Mouse (Mus musculus) CH12.LX (cell line): ENCODE measurements around the gene Rerg. TPM values are rescaled to one million over a fixed set of nuclear protein-coding genes. Genes with fewer than 3 reads are reported as not detected.

Source experiments
- DNase-seq: peaks from one replicate; pipeline ENCODE4 v3.0.0-alpha.2; 2013; ENCODE audit errors: extremely low read depth
- H3K27ac ChIP-seq: 2 replicates; pipeline ENCODE4 v1.5.1; 2012; ENCODE audit warnings: low read depth, mild to moderate bottlenecking, control low read depth, moderate library complexity; ENCODE audit not compliant: insufficient read depth
- H3K27me3 ChIP-seq: replicated peaks from 2 replicates; pipeline ENCODE3; 2012; ENCODE audit warnings: inconsistent platforms
- H3K36me3 ChIP-seq, 2 experiments: replicated peaks in 1 of 2; 2 replicates each; pipeline versions ENCODE3 to v1.6.1; 2012; ENCODE audit warnings: inconsistent platforms in 1 of 2, low read length in 1 of 2, mild to moderate bottlenecking in 1 of 2, mixed read lengths in 1 of 2, moderate library complexity in 1 of 2; ENCODE audit not compliant: control insufficient read depth in 1 of 2, insufficient read depth in 1 of 2
- H3K4me1 ChIP-seq, 2 experiments: 2 replicates each; pipeline ENCODE4 v1.6.1; 2012; ENCODE audit warnings: inconsistent platforms in 1 of 2, moderate library complexity in 1 of 2; ENCODE audit not compliant: insufficient read depth in 2 of 2, control insufficient read depth in 1 of 2
- H3K4me2 ChIP-seq: 2 replicates; pipeline ENCODE4 v1.6.1; 2012; ENCODE audit warnings: low read depth, mild to moderate bottlenecking, control low read depth; ENCODE audit not compliant: poor library complexity, insufficient read depth, severe bottlenecking
- H3K4me3 ChIP-seq, 3 experiments: fragments of 150-350 bp in 1 of 3; sonication (generic) in 1 of 3; replicated peaks in 1 of 3; 2 replicates each; pipeline versions ENCODE3 to v1.5.1; 2011 to 2012; ENCODE audit warnings: low read depth in 2 of 3, low read length in 2 of 3, mild to moderate bottlenecking in 2 of 3, moderate library complexity in 2 of 3, control low read depth in 1 of 3, improper control_type of control experiment in 1 of 3, inconsistent platforms in 1 of 3, mixed read lengths in 1 of 3; ENCODE audit not compliant: poor library complexity in 1 of 3
- H3K79me2 ChIP-seq: replicated peaks from 2 replicates; pipeline ENCODE4 v1.6.1; 2012; ENCODE audit warnings: mild to moderate bottlenecking, moderate library complexity; ENCODE audit not compliant: control insufficient read depth, poor library complexity, insufficient read depth, severe bottlenecking; ENCODE audit errors: extremely low read depth
- H3K9ac ChIP-seq: 2 replicates; pipeline ENCODE4 v1.6.1; 2012; ENCODE audit warnings: low read depth, mild to moderate bottlenecking, control low read depth, moderate library complexity; ENCODE audit not compliant: insufficient read depth
- H3K9me3 ChIP-seq: replicated peaks from 2 replicates; pipeline ENCODE3; 2012; ENCODE audit warnings: low read length, inconsistent platforms, mixed read lengths
- CHD1 ChIP-seq: IDR thresholded peaks from 2 replicates; pipeline ENCODE4 v1.6.1; 2012; ENCODE audit warnings: low read depth, low read length, improper control_type of control experiment, inconsistent platforms
- ETS1 ChIP-seq: conservative IDR thresholded peaks from 2 replicates; pipeline ENCODE4 v1.6.1; 2012; ENCODE audit warnings: low read depth, mild to moderate bottlenecking, inconsistent platforms, low read length, improper control_type of control experiment, moderate library complexity
- GABPA ChIP-seq: IDR thresholded peaks from 2 replicates; pipeline ENCODE4 v1.6.1; 2012; ENCODE audit warnings: low read depth, low read length, improper control_type of control experiment, inconsistent platforms; ENCODE audit not compliant: insufficient replicate concordance
- HCFC1 ChIP-seq: IDR thresholded peaks from 2 replicates; pipeline ENCODE4 v1.6.1; 2012; ENCODE audit warnings: low read depth, mild to moderate bottlenecking, inconsistent platforms, low read length, improper control_type of control experiment
- JUN ChIP-seq: IDR thresholded peaks from 2 replicates; pipeline ENCODE4 v1.6.1; 2011; ENCODE audit warnings: low read depth, mild to moderate bottlenecking, low read length, improper control_type of control experiment, moderate library complexity; ENCODE audit not compliant: insufficient read depth
- MAFK ChIP-seq: IDR thresholded peaks from 2 replicates; pipeline ENCODE4 v1.6.1; 2011; ENCODE audit warnings: low read length, improper control_type of control experiment; ENCODE audit not compliant: insufficient replicate concordance
- MAX ChIP-seq: IDR thresholded peaks from 2 replicates; pipeline ENCODE4 v1.6.1; 2011; ENCODE audit warnings: low read length, improper control_type of control experiment
- MAZ ChIP-seq: IDR thresholded peaks from 2 replicates; pipeline ENCODE4 v1.6.1; 2012; ENCODE audit warnings: low read depth, mild to moderate bottlenecking, inconsistent platforms, low read length, improper control_type of control experiment, moderate library complexity
- MYC ChIP-seq: IDR thresholded peaks from 2 replicates; pipeline ENCODE4 v1.6.1; 2011; ENCODE audit warnings: low read depth, mild to moderate bottlenecking, improper control_type of control experiment, low read length
- NRF1 ChIP-seq: IDR thresholded peaks from 2 replicates; pipeline ENCODE4 v1.6.1; 2014; ENCODE audit warnings: low read depth, mild to moderate bottlenecking, inconsistent platforms, low read length, improper control_type of control experiment, moderate library complexity
- PAX5 ChIP-seq: IDR thresholded peaks from 2 replicates; pipeline ENCODE4 v1.6.1; 2012; ENCODE audit warnings: low read length, inconsistent platforms, mixed read lengths
- RCOR1 ChIP-seq: conservative IDR thresholded peaks from 2 replicates; pipeline ENCODE4 v1.6.1; 2012; ENCODE audit warnings: low read depth, mild to moderate bottlenecking, inconsistent platforms, low read length, improper control_type of control experiment
- SMC3 ChIP-seq: IDR thresholded peaks from 2 replicates; pipeline ENCODE4 v1.6.1; 2011; ENCODE audit warnings: low read depth, low read length, improper control_type of control experiment
- TBP ChIP-seq: conservative IDR thresholded peaks from 2 replicates; pipeline ENCODE4 v1.6.1; 2011; ENCODE audit warnings: low read depth, low read length, improper control_type of control experiment
- TCF12 ChIP-seq: IDR thresholded peaks from 2 replicates; pipeline ENCODE4 v1.6.1; 2014; ENCODE audit warnings: low read depth, mild to moderate bottlenecking, inconsistent platforms, low read length, improper control_type of control experiment
- USF1 ChIP-seq: IDR thresholded peaks from 2 replicates; pipeline ENCODE4 v1.6.1; 2014; ENCODE audit warnings: low read depth, mild to moderate bottlenecking, inconsistent platforms, low read length, improper control_type of control experiment
- USF2 ChIP-seq: conservative IDR thresholded peaks from 2 replicates; pipeline ENCODE4 v1.6.1; 2011; ENCODE audit warnings: low read depth, low read length, improper control_type of control experiment
- ZMIZ1 ChIP-seq: IDR thresholded peaks from 2 replicates; pipeline ENCODE4 v1.6.1; 2012; ENCODE audit warnings: low read depth, mild to moderate bottlenecking, inconsistent platforms, low read length, improper control_type of control experiment
- ZNF384 ChIP-seq: IDR thresholded peaks from 2 replicates; pipeline ENCODE4 v1.6.1; 2012; ENCODE audit warnings: low read depth, low read length, improper control_type of control experiment, inconsistent platforms
- dilution Hi-C: fragments of 300-500 bp; cut with MboI; formaldehyde crosslinking; loops from 2 replicates; pipeline ENCODE4 v1.14.3; 2020; ENCODE audit warnings: low sequenced_read_pairs; ENCODE audit not compliant: extremely low pct_unique_long_range_greater_than_20kb, extremely low pct_ligation_motif_present
- in situ Hi-C: fragments of 300-500 bp; cut with MboI; formaldehyde crosslinking; loops from 3 replicates; pipeline ENCODE4 v1.14.3; 2019; ENCODE audit warnings: low sequenced_read_pairs, low pct_ligation_motif_present, low pct_unique_long_range_greater_than_20kb, mixed read lengths
- polyA plus RNA-seq: library from polyadenylated mRNA; unstranded; fragments of >175 nt; gene quantifications from 2 replicates; pipeline ENCODE4 v1.2.1, GENCODE M21; 2012; ENCODE audit warnings: low read depth; ENCODE audit not compliant: insufficient read length
- total RNA-seq, 2 experiments: library from RNA; depleted of rRNA; stranded (reverse); fragments of 300-350 nt in 1 of 2; fragments of >200 nt in 1 of 2; gene quantifications; 2 replicates each; pipeline ENCODE4 v1.2.3; 2012 to 2014

Gene Rerg
- total RNA-seq (2012; rRNA removed) (not detected in 2 replicates), total RNA-seq (2014; rRNA removed) (not detected in 2 replicates), polyA plus RNA-seq (not detected in 2 replicates)

DNA sequence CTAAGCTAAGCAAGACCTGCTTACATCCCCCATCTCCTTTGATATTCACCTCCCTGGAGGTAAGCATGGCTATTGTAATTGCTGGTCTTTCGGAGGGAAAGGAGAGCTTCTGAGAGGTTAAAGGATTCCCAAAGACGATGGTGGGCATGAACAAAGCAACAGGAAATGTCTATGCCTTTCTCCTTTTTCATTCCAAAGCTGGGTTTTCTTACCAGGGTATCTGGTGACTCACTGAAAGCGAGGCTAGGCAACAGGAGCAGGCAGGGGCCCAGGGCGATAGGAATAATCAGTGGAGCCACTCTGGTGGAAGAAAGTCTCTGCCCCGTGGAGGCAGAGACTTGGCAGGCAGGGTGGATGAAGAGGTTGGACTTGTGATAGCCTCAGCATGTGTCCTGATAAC lies at the start of gene Rerg:
Rerg (minus strand) TSS at position 272 of the 400 bp plus-strand sequence.
- Histone ChIP-seq H3K36me3 (no peaks in the 10 kb centered on the region), H3K9ac (no peak within 1 kb of the TSS), H3K4me1 (no peaks in the 10 kb centered on the region), H3K9me3 (no peaks in the 10 kb centered on the region), H3K27ac (no peak within 1 kb of the TSS), H3K4me3 (no peak within 1 kb of the TSS), H3K27me3 (no peaks in the 10 kb centered on the region), H3K79me2 (no peaks in the 10 kb centered on the region)
- dilution Hi-C loops, result no loop called here
- no peak for DNase-seq
- TF ChIP-seq ZNF384 (no peak), GABPA (no peak), MAFK (no peak), MAX (no peak), PAX5 (no peak), ETS1 (no peak), MAZ (no peak), USF1 (no peak), MYC (no peak), HCFC1 (no peak), RCOR1 (no peak), TCF12 (no peak), ZMIZ1 (no peak), TBP (no peak), SMC3 (no peak)
- TF ChIP-seq, all 38 proteins: peak for 0
- in situ Hi-C loops, result no loop called here
- no peak within 1 kb of the TSS for H3K4me2 ChIP-seq

GRCm38 (mm10) chr6:137217841-137218463 lies 47.7 kb upstream of the Rerg start:
- Histone ChIP-seq H3K36me3 (no peaks in the 10 kb centered on the region), H3K79me2 (no peaks in the 10 kb centered on the region), H3K27ac (no peak overlapping the region), H3K27me3 (no peaks in the 10 kb centered on the region), H3K4me3 (no peak overlapping the region), H3K4me2 (no peak overlapping the region), H3K9ac (no peak overlapping the region), H3K4me1 (no peaks in the 10 kb centered on the region), H3K9me3 (no peaks in the 10 kb centered on the region)
- no peak for TF ChIP-seq ZNF384
- TF ChIP-seq USF1, result no peak
- no peak for TF ChIP-seq NRF1
- TF ChIP-seq USF2, result no peak
- TF ChIP-seq JUN, result no peak
- TF ChIP-seq CHD1, result no peak
- dilution Hi-C loops (no loop called here), in situ Hi-C loops (loop anchor here (25.0 kb wide), 1 partner anchor 169 kb away; no protein-coding TSS in a partner anchor)
- no peak for DNase-seq
